Mouse (Mus musculus): ENCODE results near the gene Faap20.

DNA sequence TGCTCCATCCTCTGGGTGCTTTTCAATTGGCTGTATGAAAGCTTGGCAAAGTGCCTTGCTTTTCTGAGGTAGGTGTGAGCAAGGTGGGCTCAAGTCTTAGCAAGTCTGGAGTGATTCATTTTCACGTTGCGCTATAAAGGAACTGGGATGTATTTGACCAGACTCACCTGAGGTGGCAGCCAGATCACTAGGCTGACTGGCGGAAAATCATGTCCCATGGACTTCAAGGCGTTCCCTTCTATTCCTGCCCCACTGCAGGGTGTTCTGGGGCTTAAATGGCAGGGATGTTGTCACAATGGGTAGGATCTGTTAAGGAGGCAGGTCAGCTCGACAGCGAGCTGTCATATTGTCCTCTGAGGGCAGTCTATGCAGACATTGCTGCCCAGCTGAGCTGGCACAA is 2.7 kb downstream of the Faap20 start:
- no peak for TF ChIP-seq POLR2A (IDR thresholded peaks at IDR 0.05; ENCODE audit: borderline replicate concordance, extremely low read depth, insufficient read depth, insufficient read length, poor library complexity, severe bottlenecking)
- TF ChIP-seq CTCF (IDR thresholded peaks at IDR 0.05; ENCODE audit: borderline replicate concordance, extremely low read depth, insufficient read depth, insufficient read length), result no peak

Data from brain, embryonic 14.5 days (tissue).